Mouse (Mus musculus) forebrain, embryonic 14.5 days (tissue): Measurements from ENCODE around the gene Bcl6. TPM values are rescaled to one million over a fixed set of nuclear protein-coding genes. Genes with fewer than 3 reads are reported as not detected.

Source experiments
- ATAC-seq: fragments of 200-750 bp; cut with Nextera tagmentation; 2 replicates; pipeline ENCODE4 v1.8.0; 2017; ENCODE audit warnings: mild to moderate bottlenecking, moderate library complexity
- DNase-seq: peaks from one replicate; pipeline ENCODE4 v3.0.0-alpha.2; 2015; ENCODE audit warnings: low spot score
- H3K27ac ChIP-seq: fragments of 300-500 bp; sonication (generic); 2 replicates; pipeline ENCODE4 v1.5.1; 2014; ENCODE audit warnings: low read depth, mild to moderate bottlenecking, control low read depth, low read length, moderate library complexity
- H3K27me3 ChIP-seq: fragments of 300-500 bp; sonication (generic); replicated peaks from 2 replicates; pipeline ENCODE4 v1.6.1; 2014; ENCODE audit warnings: low read length, control low read depth, mixed read lengths; ENCODE audit not compliant: control insufficient read depth, insufficient read depth
- H3K36me3 ChIP-seq: fragments of 300-500 bp; sonication (generic); 2 replicates; pipeline ENCODE4 v1.6.1; 2014; ENCODE audit warnings: low read length, control low read depth; ENCODE audit not compliant: control insufficient read depth, insufficient read depth
- H3K4me1 ChIP-seq: fragments of 300-500 bp; sonication (generic); 2 replicates; pipeline ENCODE4 v1.6.1; 2014; ENCODE audit warnings: antibody characterized with exemption, low read length, control low read depth; ENCODE audit not compliant: control insufficient read depth, insufficient read depth
- H3K4me2 ChIP-seq: fragments of 300-500 bp; sonication (generic); 2 replicates; pipeline ENCODE4 v1.6.1; 2014; ENCODE audit warnings: mild to moderate bottlenecking, control low read depth, low read length
- H3K4me3 ChIP-seq: fragments of 300-500 bp; sonication (generic); 2 replicates; pipeline ENCODE4 v1.5.1; 2014; ENCODE audit warnings: low read depth, low read length, control low read depth
- H3K9ac ChIP-seq: fragments of 300-500 bp; sonication (generic); 2 replicates; pipeline ENCODE4 v1.6.1; 2014; ENCODE audit warnings: mild to moderate bottlenecking, low read length, control low read depth, moderate library complexity
- H3K9me3 ChIP-seq: fragments of 300-500 bp; sonication (generic); replicated peaks from 2 replicates; pipeline ENCODE4 v1.6.1; 2016; ENCODE audit warnings: low read length, control low read depth, mixed read lengths; ENCODE audit not compliant: control insufficient read depth
- WGBS: fragments of 180-500 bp; shearing (Covaris S2); extraction: QIAGEN DNeasy Blood & Tissue Kit; methylation state at CpG from one replicate; pipeline ENCODE4 v1.1.7; 2014; 5-methylcytosine and 5-hydroxymethylcytosine counted together
- polyA plus RNA-seq: library from polyadenylated mRNA; unstranded; fragments of >200 nt; fragmentation: Nextera tagmentation; extraction: Ambion mirVana; gene quantifications from 2 replicates; pipeline ENCODE4 v1.2.1, GENCODE M21; 2014

The Bcl6 gene
- polyA plus RNA-seq, 1 experiment from 2014 or later = 1.3 TPM

DNA sequence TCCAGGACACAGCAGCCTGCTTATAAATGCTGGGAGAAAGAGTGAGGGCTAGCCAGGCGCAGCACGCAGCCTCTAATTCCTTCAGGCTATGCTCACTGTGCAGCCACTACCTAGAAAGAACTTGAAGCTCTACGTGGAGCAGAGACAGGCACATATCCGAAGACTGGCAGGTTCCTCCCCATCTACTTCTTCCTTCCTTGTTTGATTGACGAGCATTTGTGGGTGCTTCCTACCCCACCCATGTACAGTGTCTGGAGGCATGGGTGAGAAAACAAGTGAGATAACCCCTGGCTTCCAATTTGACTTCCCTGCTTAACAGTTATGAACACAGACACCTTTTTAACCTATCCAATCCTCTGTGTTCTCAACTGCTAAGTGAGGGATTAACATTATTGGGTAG is 28.1 kb upstream of the Bcl6 start:
- DNase-seq = no peak
- H3K9me3 ChIP-seq = no peaks in the 10 kb centered on the region
- H3K36me3 ChIP-seq = no peaks in the 10 kb centered on the region
- H3K27ac ChIP-seq = no peak overlapping the region
- H3K27me3 ChIP-seq = no peaks in the 10 kb centered on the region
- no peak overlapping the region for H3K4me2 ChIP-seq
- 76% methylated on average over 5 of the region's 5 CpGs for WGBS
- no peaks in the 10 kb centered on the region for H3K4me1 ChIP-seq
- no peak overlapping the region for H3K4me3 ChIP-seq
- ATAC-seq = no peak
- H3K9ac ChIP-seq = no peak overlapping the region

DNA sequence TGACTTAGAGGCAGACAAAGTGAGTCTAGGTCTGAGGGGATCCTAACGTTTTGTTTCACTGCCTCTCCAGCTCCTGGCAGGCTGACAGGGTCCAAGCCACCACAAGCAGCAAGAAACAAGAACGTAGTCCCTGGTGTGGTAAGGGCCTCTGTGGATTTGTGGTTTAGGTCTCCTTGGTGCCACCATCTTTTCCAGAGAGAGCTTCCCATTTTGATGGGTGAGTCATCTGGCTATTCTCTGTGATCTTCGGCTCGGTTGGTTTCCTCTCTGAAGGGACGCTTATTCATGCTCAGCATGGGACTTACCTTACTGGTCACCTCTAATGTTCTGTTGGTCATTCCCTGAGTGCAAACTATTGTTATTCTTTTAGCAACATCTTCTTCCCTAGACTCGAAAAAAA is 27.6 kb upstream of the Bcl6 start:
- Histone ChIP-seq H3K27ac (no peak overlapping the region), H3K4me3 (no peak overlapping the region), H3K4me2 (no peak overlapping the region), H3K9me3 (no peaks in the 10 kb centered on the region), H3K9ac (no peak overlapping the region), H3K4me1 (no peaks in the 10 kb centered on the region), H3K27me3 (no peaks in the 10 kb centered on the region), H3K36me3 (no peaks in the 10 kb centered on the region)
- 60% methylated on average over 6 of the region's 6 CpGs for WGBS
- DNase-seq (no peak), ATAC-seq (no peak)

DNA sequence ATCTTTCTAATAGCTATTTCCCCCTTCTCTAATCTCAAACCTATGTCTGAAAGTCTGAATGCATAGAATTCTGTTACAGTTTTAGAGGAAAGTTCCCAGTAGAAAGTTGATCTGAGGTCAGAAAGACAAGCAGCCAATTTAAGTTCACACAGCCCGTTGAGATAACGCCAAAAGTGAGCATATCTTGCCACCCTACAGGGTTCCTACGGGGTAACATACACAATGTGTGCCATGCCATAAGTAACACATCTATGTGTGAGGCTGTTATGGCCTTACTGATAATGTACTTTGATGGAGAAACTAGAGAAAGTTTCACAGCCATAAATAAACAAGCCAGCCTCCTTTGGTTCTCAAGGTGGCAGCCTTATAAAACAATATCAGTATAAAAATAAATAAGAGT is 25.7 kb upstream of the Bcl6 start:
- ATAC-seq (no peak), DNase-seq (no peak)
- Histone ChIP-seq H3K9me3 (no peaks in the 10 kb centered on the region), H3K36me3 (no peaks in the 10 kb centered on the region), H3K4me1 (no peaks in the 10 kb centered on the region), H3K9ac (no peak overlapping the region), H3K4me3 (no peak overlapping the region), H3K27me3 (no peaks in the 10 kb centered on the region), H3K4me2 (no peak overlapping the region), H3K27ac (no peak overlapping the region)
- WGBS = 89% methylated on average over 3 of the region's 3 CpGs

DNA sequence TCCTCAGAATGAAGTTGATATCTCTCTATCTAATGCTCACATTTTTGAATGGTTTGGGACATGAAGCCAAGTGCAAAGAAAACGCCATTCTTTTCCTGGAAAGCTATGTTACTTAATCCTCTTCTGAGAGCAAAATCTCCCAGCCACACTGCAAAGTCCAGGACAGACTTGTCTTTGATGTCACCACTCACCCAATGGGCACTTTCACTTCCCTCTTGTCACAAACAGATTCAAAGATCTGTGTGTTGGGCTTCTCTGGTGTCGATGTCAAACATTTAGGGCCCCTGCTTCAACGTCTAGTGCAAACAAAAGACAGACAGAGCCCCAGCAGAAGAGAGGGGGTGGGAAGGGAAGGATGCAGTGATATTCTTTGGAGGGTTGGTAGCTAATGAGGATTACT is 23.4 kb upstream of the Bcl6 start:
- no peak overlapping the region for H3K4me3 ChIP-seq
- H3K9ac ChIP-seq = no peak overlapping the region
- 62% methylated on average over 3 of the region's 3 CpGs for WGBS
- no peaks in the 10 kb centered on the region for H3K36me3 ChIP-seq
- no peak for DNase-seq
- no peaks in the 10 kb centered on the region for H3K4me1 ChIP-seq
- H3K27ac ChIP-seq = no peak overlapping the region
- H3K9me3 ChIP-seq = no peaks in the 10 kb centered on the region
- H3K4me2 ChIP-seq = no peak overlapping the region
- H3K27me3 ChIP-seq = no peaks in the 10 kb centered on the region
- ATAC-seq = no peak

GRCm38 (mm10) chr16:24011306-24011705 is 22.7 kb upstream of the Bcl6 start:
- 82% methylated on average over 3 of the region's 3 CpGs for WGBS
- H3K4me2 ChIP-seq = no peak overlapping the region
- H3K4me3 ChIP-seq = no peak overlapping the region
- no peaks in the 10 kb centered on the region for H3K4me1 ChIP-seq
- ATAC-seq (no peak), DNase-seq (no peak)
- no peaks in the 10 kb centered on the region for H3K27me3 ChIP-seq
- H3K9ac ChIP-seq = no peak overlapping the region
- H3K27ac ChIP-seq = no peak overlapping the region
- H3K36me3 ChIP-seq = no peaks in the 10 kb centered on the region
- no peaks in the 10 kb centered on the region for H3K9me3 ChIP-seq

GRCm38 (mm10) chr16:24009891-24010290 is 21.2 kb upstream of the Bcl6 start:
- Histone ChIP-seq H3K27ac (no peak overlapping the region), H3K4me2 (no peak overlapping the region), H3K36me3 (no peaks in the 10 kb centered on the region), H3K9ac (no peak overlapping the region), H3K4me1 (no peaks in the 10 kb centered on the region), H3K4me3 (no peak overlapping the region), H3K27me3 (no peaks in the 10 kb centered on the region), H3K9me3 (no peaks in the 10 kb centered on the region)
- 90% methylated on average over 2 of the region's 2 CpGs for WGBS
- DNase-seq = no peak
- ATAC-seq = no peak

GRCm38 (mm10) chr16:24005928-24006327 is 17.3 kb upstream of the Bcl6 start:
- DNase-seq (no peak), ATAC-seq (no peak)
- Histone ChIP-seq H3K27ac (no peak overlapping the region), H3K27me3 (no peaks in the 10 kb centered on the region), H3K9ac (no peak overlapping the region), H3K9me3 (no peaks in the 10 kb centered on the region), H3K4me3 (no peak overlapping the region), H3K4me2 (no peak overlapping the region), H3K36me3 (no peaks in the 10 kb centered on the region), H3K4me1 (no peaks in the 10 kb centered on the region)
- WGBS = 90% methylated on average over 8 of the region's 8 CpGs

GRCm38 (mm10) chr16:23997912-23998311 is 9.3 kb upstream of the Bcl6 start:
- H3K27me3 ChIP-seq = no peaks in the 10 kb centered on the region
- no peaks in the 10 kb centered on the region for H3K4me1 ChIP-seq
- H3K4me2 ChIP-seq = no peak overlapping the region
- H3K36me3 ChIP-seq = no peaks in the 10 kb centered on the region
- no peaks in the 10 kb centered on the region for H3K9me3 ChIP-seq
- H3K27ac ChIP-seq = no peak overlapping the region
- WGBS = 90% methylated on average over 6 of the region's 6 CpGs
- no peak overlapping the region for H3K9ac ChIP-seq
- DNase-seq = no peak
- no peak for ATAC-seq
- H3K4me3 ChIP-seq = no peak overlapping the region

DNA sequence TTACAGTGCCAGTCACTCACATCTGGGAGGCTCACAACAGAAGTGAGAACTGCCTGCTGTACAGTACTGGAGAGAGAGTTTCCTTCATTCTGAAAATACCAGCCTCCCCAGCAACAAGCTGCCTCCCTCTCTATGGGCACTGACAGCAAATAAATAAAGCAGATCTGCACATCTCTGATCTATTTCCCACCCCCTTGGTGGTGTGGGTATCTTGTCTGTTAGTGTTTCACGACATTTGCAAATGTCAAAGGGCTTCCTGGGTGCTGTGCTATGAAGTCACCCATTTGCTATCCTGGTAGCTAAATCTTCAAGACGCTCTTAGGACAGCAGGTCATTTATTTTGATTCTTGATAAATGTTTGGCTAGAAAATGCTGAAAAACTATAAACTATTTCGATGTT is 8.6 kb upstream of the Bcl6 start:
- WGBS = 91% methylated on average over 3 of the region's 3 CpGs
- Histone ChIP-seq H3K4me3 (no peak overlapping the region), H3K27ac (no peak overlapping the region), H3K9ac (no peak overlapping the region), H3K36me3 (no peaks in the 10 kb centered on the region), H3K9me3 (no peaks in the 10 kb centered on the region), H3K4me1 (no peaks in the 10 kb centered on the region), H3K4me2 (no peak overlapping the region), H3K27me3 (no peaks in the 10 kb centered on the region)
- no peak for ATAC-seq
- DNase-seq = no peak

GRCm38 (mm10) chr16:23996342-23996741 is 7.7 kb upstream of the Bcl6 start:
- no peaks in the 10 kb centered on the region for H3K4me1 ChIP-seq
- ATAC-seq = no peak
- H3K27ac ChIP-seq = no peak overlapping the region
- DNase-seq = no peak
- H3K9me3 ChIP-seq = no peaks in the 10 kb centered on the region
- no peak overlapping the region for H3K4me2 ChIP-seq
- no peaks in the 10 kb centered on the region for H3K27me3 ChIP-seq
- H3K9ac ChIP-seq = no peak overlapping the region
- 92% methylated on average over 7 of the region's 7 CpGs for WGBS
- no peaks in the 10 kb centered on the region for H3K36me3 ChIP-seq
- no peak overlapping the region for H3K4me3 ChIP-seq
